In the genomic region with DNA sequence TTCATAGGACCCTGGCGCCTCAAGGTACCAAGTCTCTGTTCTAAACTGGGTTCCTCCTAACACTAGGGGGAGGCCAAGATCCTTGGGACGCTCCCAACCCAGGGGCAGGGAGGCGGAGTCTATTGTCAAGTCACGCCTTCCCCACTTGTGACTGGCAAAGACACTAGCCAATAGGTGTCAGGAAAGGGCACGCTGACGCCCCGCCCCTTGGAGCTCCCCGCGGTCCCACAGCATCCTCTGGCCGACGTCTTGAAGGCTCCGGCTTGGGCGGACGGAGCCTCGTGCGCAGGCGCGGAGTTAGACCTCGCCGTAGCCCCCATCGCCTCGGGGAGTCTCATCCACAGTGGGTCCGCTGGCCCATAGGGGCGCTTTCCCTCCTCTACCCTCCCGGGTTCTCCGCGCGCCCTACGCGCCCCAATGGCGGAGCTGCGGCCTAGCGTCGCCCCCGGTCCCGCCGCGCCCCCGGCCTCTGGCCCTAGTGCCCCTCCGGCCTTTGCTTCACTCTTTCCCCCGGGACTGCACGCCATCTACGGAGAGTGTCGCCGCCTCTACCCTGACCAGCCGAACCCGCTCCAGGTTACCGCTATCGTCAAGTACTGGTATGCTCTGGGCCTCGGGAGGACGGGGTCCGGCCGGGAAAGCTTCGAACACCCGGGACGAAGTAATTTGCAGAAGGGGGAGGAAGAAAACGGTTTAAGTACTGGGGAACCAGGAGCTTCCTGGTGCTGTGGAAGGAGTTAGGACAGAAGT, we compare ENCODE assay signal across 7 mouse cellular contexts. TPM values are rescaled to one million over a fixed set of nuclear protein-coding genes. Genes with fewer than 3 reads are reported as not detected.
DNase-seq lines count a peak whose midpoint lies in the region; ATAC-seq lines count a peak whose summit lies in the region.

A gene (plus strand): TSS at position 211 of the 750 bp plus-strand sequence.

- H3K27me3 ChIP-seq in intestine, embryonic 16.5 days (replicated peaks; ENCODE audit: control insufficient read depth, insufficient read depth, low read length) = no peaks in the 10 kb centered on the region
- H3K27me3 ChIP-seq in midbrain, embryonic 11.5 days (ENCODE audit: control insufficient read depth, insufficient read depth, low read length) = no peaks in the 10 kb centered on the region

- no peaks in the 10 kb centered on the region for H3K9me3 ChIP-seq in intestine, embryonic 16.5 days (ENCODE audit: control insufficient read depth, low read length)
- no peaks in the 10 kb centered on the region for H3K9me3 ChIP-seq in midbrain, embryonic 11.5 days (ENCODE audit: control insufficient read depth, low read length)

- intact Hi-C loops in left cerebral cortex, postnatal 36 days (cut with DNase I) = loop anchor here (1.0 to 5.0 kb wide), 3 partner anchors 47 to 130 kb away; a partner anchor contains a TSS

- peak within 1 kb of the TSS; percentile 88 for H3K27ac ChIP-seq in intestine, embryonic 16.5 days (ENCODE audit: low read length)
- peak within 1 kb of the TSS; percentile 66 for H3K27ac ChIP-seq in midbrain, embryonic 11.5 days (ENCODE audit: low read depth, low read length)

- ATAC-seq in intestine, embryonic 16.5 days = peak; percentile 88
- peak; percentile 90 for ATAC-seq in midbrain, embryonic 11.5 days (ENCODE audit: low FRiP score)

- peaks cover 35% of the 10 kb centered on the region for H3K4me1 ChIP-seq in intestine, embryonic 16.5 days (ENCODE audit: control insufficient read depth, insufficient read depth, low read length)
- H3K4me1 ChIP-seq in midbrain, embryonic 11.5 days (ENCODE audit: control insufficient read depth, insufficient read depth, low read length) = peaks cover 28% of the 10 kb centered on the region

- WGBS in intestine, embryonic 16.5 days = under 1% methylated on average over 57 of the region's 57 CpGs
- WGBS in midbrain, embryonic 11.5 days = under 1% methylated on average over 57 of the region's 57 CpGs

- peak within 1 kb of the TSS; percentile 95 for H3K4me3 ChIP-seq in intestine, embryonic 16.5 days (ENCODE audit: low read length)
- peak within 1 kb of the TSS; percentile 89 for H3K4me3 ChIP-seq in midbrain, embryonic 11.5 days (ENCODE audit: low read depth, low read length)

- DNase-seq in adrenal gland, adult 2 months = peak; percentile 99
- peak; percentile 98 for DNase-seq in embryo, embryonic 11.5 days (ENCODE audit: low read depth, low spot score)
- DNase-seq in gastrocnemius, postnatal 4 days (ENCODE audit: low spot score in 2 of 2) = peak; percentile 95 to 97
- DNase-seq in left cerebral cortex, postnatal 36 days (ENCODE audit: low spot score in 2 of 2) = peak; percentile 97 to 98
- peak; percentile 99 for DNase-seq in midbrain, embryonic 11.5 days (ENCODE audit: low spot score, missing footprints)
- peak; percentile 98 for DNase-seq in skeletal muscle tissue, adult 2 months (ENCODE audit: low read depth, low spot score)

- peak within 1 kb of the TSS; percentile 89 for H3K9ac ChIP-seq in intestine, embryonic 16.5 days (ENCODE audit: low read depth, low read length)
- peak within 1 kb of the TSS; percentile 72 for H3K9ac ChIP-seq in midbrain, embryonic 11.5 days (ENCODE audit: low read length)

- peaks cover 5% of the 10 kb centered on the region; the same call in 1 of the 2 replicates for H3K36me3 ChIP-seq in intestine, embryonic 16.5 days (ENCODE audit: control insufficient read depth, insufficient read depth, low read length)
- peaks cover 4% of the 10 kb centered on the region; the same call in 1 of the 2 replicates for H3K36me3 ChIP-seq in midbrain, embryonic 11.5 days (ENCODE audit: control insufficient read depth, insufficient read depth, low read length)

- peak within 1 kb of the TSS; percentile 81 for H3K4me2 ChIP-seq in intestine, embryonic 16.5 days (ENCODE audit: low read depth, low read length)
- H3K4me2 ChIP-seq in midbrain, embryonic 11.5 days = peak within 1 kb of the TSS; percentile 89

RNA-seq across cellular contexts. Expression of the gene that starts here (rescaled TPM):
- total RNA-seq in adrenal gland, adult 2 months (2021) = 10 to 100 TPM; 17.4 to 24.6 TPM
- 24.5 and 27.7 TPM in 2 replicates for polyA plus RNA-seq in adrenal gland, adult 2 months (2012; rRNA removed)
- 10 to 100 TPM; 20.1 to 23.5 TPM for total RNA-seq in gastrocnemius, postnatal 4 days (2021)
- polyA plus RNA-seq in intestine, embryonic 16.5 days (2015; fragmentation: Nextera tagmentation; extraction: Ambion mirVana) = 20.5 and 20.7 TPM in 2 replicates
- 10 to 100 TPM; 18.3 to 18.6 TPM for total RNA-seq in left cerebral cortex, postnatal 36 days (2021)
- 33.7 and 38.7 TPM in 2 replicates for polyA plus RNA-seq in midbrain, embryonic 11.5 days (2014; fragmentation: Nextera tagmentation; extraction: Ambion mirVana)

Comparison
In these comparisons a context has a peak if more than half of its experiments do, and no peak if none do; other contexts are left out.
1. Peak in every context shown above with its lines: DNase-seq, ATAC-seq, H3K4me3 ChIP-seq and H3K27ac ChIP-seq.